Mouse (Mus musculus): Measurements from ENCODE around the gene Nfic. TPM values are rescaled to one million over a fixed set of nuclear protein-coding genes. Genes with fewer than 3 reads are reported as not detected.
A peak's percentile ranks its signal among the peaks of the same experiment; 100 is the strongest.

Gene Nfic
- polyA plus RNA-seq, 1 experiment from 2014 or later, result 16.3 TPM

DNA sequence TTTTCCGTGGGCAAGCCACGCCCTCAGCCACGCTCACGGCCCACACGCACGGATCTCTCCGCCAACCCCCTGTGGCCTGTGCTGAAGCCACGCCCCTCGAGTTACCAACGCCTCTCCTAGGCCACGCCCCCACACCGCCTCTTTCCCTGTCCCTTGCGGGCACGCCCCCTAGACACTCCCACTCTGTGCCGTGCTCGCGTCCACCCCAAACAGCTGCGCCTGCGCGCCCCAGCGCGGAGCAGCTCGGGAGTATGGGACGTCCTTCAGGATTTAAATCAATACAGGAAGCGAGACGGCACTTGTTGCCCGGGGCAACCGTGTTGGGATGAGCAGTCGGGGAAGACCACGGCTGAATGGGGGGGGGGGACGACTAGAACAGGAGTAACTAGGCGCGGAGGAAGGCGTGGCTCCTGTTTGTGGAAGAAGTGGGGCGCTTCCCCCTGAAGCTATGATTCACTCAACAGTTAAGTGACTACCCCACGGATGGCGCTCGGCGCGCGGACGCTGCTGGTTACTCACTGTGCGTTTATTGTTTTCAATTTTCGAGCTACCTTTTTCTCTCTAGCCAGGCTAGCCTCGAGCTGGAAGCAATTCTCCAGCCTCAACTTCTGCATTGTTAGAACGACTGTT is 76.8 kb downstream of the Nfic start:
- WGBS, result under 1% methylated on average over 46 of the region's 46 CpGs
- Histone ChIP-seq H3K4me2 (peak overlapping the region; percentile 53), H3K9ac (peak overlapping the region; percentile 97), H3K36me3 (replicated peaks) (peaks cover 22% of the 10 kb centered on the region), H3K27ac (peak overlapping the region; percentile 82), H3K9me3 (no peaks in the 10 kb centered on the region), H3K4me1 (peaks cover 28% of the 10 kb centered on the region), H3K27me3 (0 out of 2 replicates have a peak, but pooled peaks cover 5% of the 10 kb centered on the region), H3K4me3 (replicated peaks) (peak overlapping the region; percentile 88)
- peak; percentile 96 for ATAC-seq (ENCODE audit: low FRiP score)

DNA sequence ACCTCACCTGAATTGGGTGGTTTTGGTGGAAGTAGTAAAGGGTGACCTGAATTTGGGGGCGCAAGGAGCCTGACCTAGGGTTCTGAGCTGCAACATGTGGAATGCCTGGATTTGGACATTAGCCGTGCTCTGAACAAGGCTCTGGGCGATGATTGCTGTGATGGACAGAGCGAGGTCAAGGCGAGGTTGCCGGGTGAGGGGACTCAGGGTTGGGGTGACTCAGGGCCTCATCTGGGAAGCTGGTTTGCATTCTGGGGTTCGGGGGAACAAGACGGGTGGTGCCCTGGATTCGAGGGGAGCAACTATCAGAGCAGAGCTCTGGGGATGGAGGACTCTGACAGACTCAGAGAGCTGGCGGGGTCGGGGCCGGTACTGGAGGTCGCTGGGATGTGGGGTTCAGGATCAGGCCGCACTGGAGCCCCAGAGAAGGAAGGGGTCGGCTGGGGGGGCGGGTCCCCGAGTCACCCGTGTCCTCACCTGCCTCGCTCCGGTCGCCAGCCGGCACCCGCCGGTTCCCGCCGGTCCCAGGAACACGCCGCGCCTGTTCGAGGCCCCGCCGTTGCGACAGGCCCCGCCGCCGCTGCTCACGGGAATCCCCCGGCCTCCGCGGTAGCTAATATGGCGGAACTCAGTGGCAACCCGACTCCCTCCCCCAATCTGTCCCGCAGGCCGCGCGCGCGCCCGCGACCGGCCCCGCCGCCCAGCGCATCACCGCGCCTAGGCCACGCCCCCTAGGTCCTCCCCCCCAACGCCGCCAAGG is 77.5 kb downstream of the Nfic start, which contains the start of gene Fzr1:
Fzr1 (minus strand) TSS at position 724 of the 760 bp plus-strand sequence.
- peaks cover 30% of the 10 kb centered on the region for H3K4me1 ChIP-seq
- H3K9ac ChIP-seq, result peak within 1 kb of the TSS; percentile 97
- ATAC-seq (ENCODE audit: low FRiP score), result peak; percentile 75
- H3K27ac ChIP-seq, result peak within 1 kb of the TSS; percentile 82
- peak within 1 kb of the TSS; percentile 88 for H3K4me3 ChIP-seq (replicated peaks)
- peak within 1 kb of the TSS; percentile 78 for H3K4me2 ChIP-seq
- WGBS, result under 1% methylated on average over 50 of the region's 59 CpGs
- 0 out of 2 replicates have a peak, but pooled peaks cover 5% of the 10 kb centered on the region for H3K27me3 ChIP-seq
- H3K36me3 ChIP-seq (replicated peaks), result peaks cover 29% of the 10 kb centered on the region
- H3K9me3 ChIP-seq, result no peaks in the 10 kb centered on the region

DNA sequence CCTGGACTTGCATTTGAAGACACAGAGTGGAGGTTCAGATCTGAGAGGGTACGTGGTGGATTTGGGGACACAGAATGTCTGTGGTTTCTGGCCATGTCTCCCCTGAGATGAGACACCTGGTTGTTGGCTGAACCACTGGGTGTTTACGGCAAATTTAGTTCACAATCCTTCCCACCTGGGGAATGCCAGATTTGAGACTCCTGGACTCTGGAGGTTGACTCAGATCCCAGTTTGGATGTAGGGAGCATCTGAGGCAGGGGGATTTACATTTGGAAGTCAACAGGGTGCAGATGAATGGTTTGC is 78.1 kb downstream of the Nfic start:
- H3K36me3 ChIP-seq (replicated peaks), result peaks cover 35% of the 10 kb centered on the region
- 53% methylated on average over 2 of the region's 2 CpGs for WGBS
- H3K4me2 ChIP-seq, result peak overlapping the region; percentile 78
- peak overlapping the region; percentile 79 for H3K27ac ChIP-seq
- peak overlapping the region; percentile 97 for H3K9ac ChIP-seq
- H3K4me1 ChIP-seq, result peaks cover 30% of the 10 kb centered on the region
- no peaks in the 10 kb centered on the region for H3K9me3 ChIP-seq
- 0 out of 2 replicates have a peak, but pooled peaks cover 5% of the 10 kb centered on the region for H3K27me3 ChIP-seq
- peak overlapping the region; percentile 88 for H3K4me3 ChIP-seq (replicated peaks)
- no peak for ATAC-seq (ENCODE audit: low FRiP score)

DNA sequence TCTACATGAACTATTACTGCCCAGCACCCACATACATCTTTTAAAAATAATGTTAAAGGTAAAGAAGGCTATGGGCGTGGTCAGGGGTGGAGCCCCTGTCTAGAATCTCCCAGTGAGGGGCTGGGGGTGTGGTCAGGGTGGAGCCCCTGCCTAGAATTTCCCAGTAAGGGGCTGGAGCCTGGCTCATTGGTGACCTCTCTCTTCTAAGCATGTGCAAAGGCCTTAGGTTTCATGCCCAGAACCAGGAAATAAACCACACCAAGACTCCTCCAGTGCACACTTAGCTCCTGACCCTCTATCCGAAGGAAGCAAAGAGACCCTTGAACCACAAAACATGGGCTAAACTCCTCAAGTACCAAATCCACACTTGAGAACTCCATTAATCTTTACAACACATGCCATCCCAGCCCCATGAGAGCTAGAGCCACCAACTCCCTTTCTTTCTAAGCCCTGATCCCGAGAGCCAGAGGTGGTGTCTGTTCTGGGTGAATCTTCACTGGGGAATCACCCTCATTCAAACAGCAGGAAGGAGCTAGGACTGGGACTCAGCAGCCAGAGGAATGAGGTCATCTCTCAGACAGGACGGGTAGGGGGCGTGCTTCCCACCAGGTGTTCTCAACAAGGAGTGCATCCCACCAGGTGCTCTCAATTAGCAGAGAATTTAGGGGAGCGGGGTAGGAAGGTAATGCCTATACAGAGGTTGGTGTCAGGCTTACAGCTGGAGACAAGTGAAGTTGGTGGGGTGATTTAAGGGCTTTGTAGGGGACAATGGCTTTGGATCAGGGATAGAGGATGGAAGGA is 78.7 kb downstream of the Nfic start:
- 38% methylated on average over 6 of the region's 6 CpGs for WGBS
- peak overlapping the region; percentile 88 for H3K4me3 ChIP-seq (replicated peaks)
- H3K9me3 ChIP-seq, result no peaks in the 10 kb centered on the region
- H3K27ac ChIP-seq, result no peak overlapping the region
- no peak for ATAC-seq (ENCODE audit: low FRiP score)
- peaks cover 30% of the 10 kb centered on the region for H3K4me1 ChIP-seq
- H3K4me2 ChIP-seq, result peak overlapping the region; percentile 78
- H3K9ac ChIP-seq, result peak overlapping the region; percentile 97
- peaks cover 39% of the 10 kb centered on the region for H3K36me3 ChIP-seq (replicated peaks)
- H3K27me3 ChIP-seq, result 0 out of 2 replicates have a peak, but pooled peaks cover under 1% of the 10 kb centered on the region

DNA sequence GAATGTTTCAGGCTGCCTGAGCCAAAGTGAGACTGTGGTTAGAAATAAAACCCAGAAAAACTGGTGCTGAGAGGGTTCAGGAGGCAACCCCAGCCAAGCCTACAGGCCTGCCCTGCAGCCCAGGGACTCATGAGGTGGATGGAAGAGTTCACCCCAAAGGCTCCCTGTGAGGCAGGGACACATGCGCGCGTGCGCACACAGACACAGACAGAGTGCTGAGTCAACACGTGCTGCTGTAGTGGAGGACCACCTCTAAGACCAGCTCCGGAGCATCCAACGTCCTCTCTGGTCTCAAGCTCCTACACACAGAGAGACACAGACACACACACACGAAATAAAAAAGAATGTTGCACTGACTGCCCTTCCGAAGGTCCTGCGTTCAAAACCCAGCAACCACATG is 80.1 kb downstream of the Nfic start:
- peaks cover 30% of the 10 kb centered on the region for H3K4me1 ChIP-seq
- H3K9me3 ChIP-seq, result no peaks in the 10 kb centered on the region
- WGBS, result 94% methylated on average over 10 of the region's 10 CpGs
- no peak for ATAC-seq (ENCODE audit: low FRiP score)
- H3K4me2 ChIP-seq, result no peak overlapping the region; the same call in 1 of the 2 replicates
- no peak overlapping the region for H3K27ac ChIP-seq
- H3K9ac ChIP-seq, result no peak overlapping the region
- no peaks in the 10 kb centered on the region for H3K27me3 ChIP-seq
- no peak overlapping the region for H3K4me3 ChIP-seq (replicated peaks)
- peaks cover 54% of the 10 kb centered on the region for H3K36me3 ChIP-seq (replicated peaks)

DNA sequence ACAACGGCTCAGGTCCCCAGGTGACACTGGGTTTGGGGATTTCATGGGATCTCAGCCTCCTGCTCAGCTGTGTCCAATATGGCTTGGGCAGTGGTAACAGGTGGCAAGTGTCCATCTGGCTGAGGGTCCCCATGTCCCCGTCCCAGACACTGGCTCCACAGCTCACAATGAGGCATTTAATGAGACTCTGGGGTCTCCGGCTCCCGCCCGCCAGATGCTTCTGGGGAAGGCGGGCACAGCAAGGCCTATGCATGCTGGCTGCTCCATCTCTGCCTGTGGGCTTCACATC is 88.3 kb downstream of the Nfic start:
- Histone ChIP-seq H3K4me3 (replicated peaks) (no peak overlapping the region; the same call in 1 of the 2 replicates), H3K27me3 (peaks cover 33% of the 10 kb centered on the region), H3K9ac (no peak overlapping the region), H3K27ac (0 out of 2 replicates have a peak overlapping the region, but pooled peaks have one; percentile 13), H3K36me3 (replicated peaks) (peaks cover 61% of the 10 kb centered on the region), H3K9me3 (no peaks in the 10 kb centered on the region), H3K4me1 (peaks cover 48% of the 10 kb centered on the region), H3K4me2 (no peak overlapping the region)
- 84% methylated on average over 6 of the region's 6 CpGs for WGBS
- ATAC-seq (ENCODE audit: low FRiP score), result no peak

DNA sequence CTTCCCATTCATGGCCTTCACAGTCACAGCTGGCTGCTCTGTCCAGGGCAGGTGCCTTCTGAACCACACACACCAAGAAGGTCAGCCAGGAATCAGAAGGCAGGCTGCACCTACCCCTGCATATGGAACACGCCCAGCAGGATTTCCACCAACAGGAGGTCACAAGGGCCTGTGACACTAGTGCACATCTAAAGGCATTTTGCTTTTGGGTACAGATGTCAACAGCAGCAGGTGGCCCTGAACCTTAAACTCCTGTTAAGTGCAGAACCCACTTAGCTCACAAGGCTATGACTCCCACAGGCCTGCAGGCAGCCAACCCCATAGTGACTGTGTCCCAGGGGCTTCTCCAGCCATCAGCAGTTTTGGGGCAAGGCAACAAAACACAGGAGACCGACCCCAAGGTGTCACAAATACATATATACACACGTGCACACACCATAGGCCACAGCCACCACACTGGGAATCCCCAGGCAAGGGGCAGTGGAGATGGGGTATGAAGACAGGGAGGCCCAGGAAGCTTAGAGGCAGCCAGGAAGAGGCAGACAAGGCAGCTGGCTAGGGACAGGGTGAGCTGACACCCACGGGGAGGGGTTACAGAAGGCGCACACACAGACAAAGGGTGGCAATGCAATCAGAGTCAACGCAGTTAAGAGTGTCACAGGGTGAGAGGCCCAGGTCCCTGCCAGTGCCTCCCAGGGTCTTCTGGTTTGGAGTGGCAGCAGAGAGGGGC is 88.8 kb downstream of the Nfic start:
- peaks cover 48% of the 10 kb centered on the region for H3K4me1 ChIP-seq
- ATAC-seq (ENCODE audit: low FRiP score), result no peak
- H3K36me3 ChIP-seq (replicated peaks), result peaks cover 56% of the 10 kb centered on the region
- peaks cover 33% of the 10 kb centered on the region for H3K27me3 ChIP-seq
- H3K9ac ChIP-seq, result no peak overlapping the region
- H3K4me2 ChIP-seq, result no peak overlapping the region
- no peak overlapping the region for H3K27ac ChIP-seq
- 84% methylated on average over 6 of the region's 6 CpGs for WGBS
- H3K9me3 ChIP-seq, result no peaks in the 10 kb centered on the region
- H3K4me3 ChIP-seq (replicated peaks), result no peak overlapping the region

DNA sequence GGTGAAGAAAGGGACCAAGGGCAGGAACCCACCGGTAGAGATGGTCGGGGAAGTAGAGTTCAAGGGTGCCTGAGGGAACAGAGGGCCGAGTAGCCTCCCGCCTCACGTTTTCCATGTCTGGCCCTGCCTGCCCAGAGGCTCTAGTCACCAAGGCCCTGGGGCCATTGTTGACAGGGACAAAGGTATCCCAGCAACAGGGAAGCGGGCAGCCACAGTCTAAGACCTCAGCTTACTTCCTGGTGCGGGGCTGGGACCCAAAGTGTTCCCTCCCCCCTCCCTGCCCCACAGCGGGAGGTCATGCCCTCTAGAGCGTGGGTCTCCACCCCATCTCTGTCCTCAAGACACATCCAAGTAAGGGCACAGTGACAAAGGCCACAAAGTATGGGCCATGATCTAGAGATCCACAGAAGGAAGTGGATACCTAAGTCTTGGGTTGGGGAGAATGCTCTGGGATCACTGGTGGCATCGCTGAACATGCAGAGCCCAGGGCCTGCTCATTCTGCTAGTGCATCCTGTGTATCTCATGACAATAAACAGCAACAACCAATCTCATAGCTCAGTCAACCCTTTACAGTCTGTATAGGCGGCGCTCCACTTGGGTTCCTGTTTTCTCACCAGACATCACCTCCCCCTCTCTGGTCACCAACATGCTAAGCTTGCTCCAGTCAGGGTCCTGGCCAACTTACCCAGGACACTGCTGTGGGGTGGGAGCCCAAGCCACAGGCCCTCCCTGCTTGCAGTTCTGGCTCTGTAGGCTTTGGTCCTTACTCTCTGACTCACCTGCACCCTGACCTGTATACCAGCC is 89.6 kb downstream of the Nfic start, which contains the start of gene 4930404N11Rik:
4930404N11Rik (minus strand) TSS at position 145 of the 805 bp plus-strand sequence.
- peak within 1 kb of the TSS; percentile 44 for H3K9ac ChIP-seq

DNA sequence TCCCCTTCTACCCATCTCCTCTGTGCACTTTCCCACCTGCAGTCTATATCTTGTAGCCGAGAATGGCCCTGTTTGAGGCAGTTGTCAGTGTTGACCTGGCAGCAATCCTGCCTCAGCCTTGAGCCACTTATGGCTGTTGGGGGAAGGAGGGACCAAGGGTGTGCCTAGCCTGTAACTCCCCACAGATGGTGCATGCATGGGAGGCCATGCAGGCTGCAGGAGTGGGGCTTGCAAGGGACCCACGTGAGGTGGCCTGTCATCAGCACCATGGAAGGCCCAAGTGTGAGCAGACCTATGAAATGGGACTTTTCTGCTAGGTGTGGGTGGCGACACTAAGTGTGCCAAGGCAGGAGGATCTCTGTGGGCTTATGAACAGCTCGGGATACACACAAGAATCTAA is 90.4 kb downstream of the Nfic start:
- WGBS, result 24% methylated on average over 4 of the region's 4 CpGs
- Histone ChIP-seq H3K9me3 (no peaks in the 10 kb centered on the region), H3K4me2 (0 out of 2 replicates have a peak overlapping the region, but pooled peaks have one; percentile 64), H3K9ac (no peak overlapping the region), H3K4me1 (peaks cover 56% of the 10 kb centered on the region), H3K27ac (no peak overlapping the region), H3K27me3 (peaks cover 33% of the 10 kb centered on the region), H3K36me3 (replicated peaks) (peaks cover 40% of the 10 kb centered on the region), H3K4me3 (replicated peaks) (no peak overlapping the region)
- ATAC-seq (ENCODE audit: low FRiP score), result peak; percentile 19; the same call in 1 of the 2 replicates

More for the DNA sequence above, 89.6 kb downstream of the Nfic start, which contains the start of gene 4930404N11Rik:
- no peak within 1 kb of the TSS; the same call in 1 of the 2 replicates for H3K27ac ChIP-seq
- peaks cover 33% of the 10 kb centered on the region for H3K27me3 ChIP-seq
- ATAC-seq (ENCODE audit: low FRiP score), result no peak
- WGBS, result 18% methylated on average over 12 of the region's 12 CpGs
- peak within 1 kb of the TSS; percentile 35 for H3K4me3 ChIP-seq (replicated peaks)
- H3K4me2 ChIP-seq, result peak within 1 kb of the TSS; percentile 64
- H3K4me1 ChIP-seq, result peaks cover 51% of the 10 kb centered on the region
- H3K9me3 ChIP-seq, result no peaks in the 10 kb centered on the region
- peaks cover 48% of the 10 kb centered on the region for H3K36me3 ChIP-seq (replicated peaks)

DNA sequence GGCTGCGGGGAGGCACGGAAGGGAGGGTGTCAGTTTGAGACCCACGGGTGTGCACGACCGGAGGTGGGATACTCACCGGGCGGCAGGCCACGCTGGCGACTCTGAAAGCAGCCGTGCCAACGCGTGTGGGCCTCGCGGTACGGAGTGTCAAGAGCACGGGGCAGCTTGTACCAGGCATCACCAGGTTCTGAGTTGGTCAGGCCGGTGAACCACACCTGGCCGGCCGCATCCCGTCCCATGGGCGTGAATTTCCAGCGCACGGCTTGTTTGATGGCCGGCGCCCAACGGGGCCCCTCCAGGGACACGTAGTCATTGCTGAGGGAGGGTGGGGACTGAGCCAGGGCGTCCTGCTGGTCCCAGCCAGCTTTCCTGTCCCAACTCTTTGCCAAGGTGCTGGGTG is 90.8 kb downstream of the Nfic start:
- peak overlapping the region; percentile 35 for H3K4me3 ChIP-seq (replicated peaks)
- H3K27ac ChIP-seq, result no peak overlapping the region
- peaks cover 36% of the 10 kb centered on the region for H3K36me3 ChIP-seq (replicated peaks)
- peaks cover 34% of the 10 kb centered on the region for H3K27me3 ChIP-seq
- no peaks in the 10 kb centered on the region for H3K9me3 ChIP-seq
- WGBS, result 12% methylated on average over 28 of the region's 28 CpGs
- H3K4me1 ChIP-seq, result peaks cover 59% of the 10 kb centered on the region
- peak overlapping the region; percentile 64 for H3K4me2 ChIP-seq
- 0 out of 2 replicates have a peak, but pooled peaks have one; percentile 7 for ATAC-seq (ENCODE audit: low FRiP score)
- peak overlapping the region; percentile 44 for H3K9ac ChIP-seq
